Comparison of ENCODE assay signal across 9 mouse cellular contexts in the genomic region with DNA sequence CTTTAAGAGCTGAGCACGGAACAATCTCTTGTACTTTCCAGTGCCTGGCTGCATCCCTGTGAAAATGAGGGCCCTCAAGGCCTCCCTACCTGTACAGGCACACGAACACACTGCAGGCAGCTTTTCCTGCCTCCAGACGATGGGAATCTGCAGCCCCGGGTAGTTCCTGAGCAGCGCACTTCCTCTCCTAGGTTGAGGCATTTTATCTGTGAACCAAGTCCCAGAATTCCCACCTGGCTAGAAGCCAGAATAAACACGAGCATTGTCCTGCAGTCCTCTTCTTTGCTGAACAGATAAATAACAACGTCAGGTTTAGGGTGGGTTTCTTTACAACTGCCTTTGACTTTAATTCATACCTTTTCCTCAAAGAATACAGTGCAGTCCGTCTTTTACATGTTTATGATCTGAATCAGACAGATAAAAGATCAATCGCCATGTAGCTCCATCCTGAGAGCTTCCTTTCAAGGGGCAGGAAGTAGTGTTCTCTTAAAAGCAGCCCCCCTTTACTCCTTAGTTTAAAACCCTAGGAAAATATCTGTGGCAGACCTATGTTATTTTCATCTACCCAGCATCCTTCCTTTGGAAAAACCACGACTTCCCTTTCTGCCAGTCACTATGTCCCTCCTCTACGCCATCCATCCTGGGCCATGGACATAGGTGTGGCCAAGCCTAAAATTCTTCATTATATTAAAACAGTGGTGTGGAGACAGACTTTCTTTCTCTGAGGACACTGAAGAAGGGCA.
DNase-seq lines count a peak whose midpoint lies in the region; ATAC-seq lines count a peak whose summit lies in the region.
"Had no signal": no experiment of that assay in that cellular context is flagged by ENCODE, and none has a peak within 500 bp of the region (broad histone marks: within the 10 kb centered on the region; RNA-seq: fewer than 3 reads in every experiment).

No protein-coding gene starts in this region.

- no peak overlapping the region for H3K9ac ChIP-seq in midbrain, embryonic 11.5 days (ENCODE audit: low read length)
- H3K9ac ChIP-seq in midbrain, embryonic 13.5 days (replicated peaks), result no peak overlapping the region
- peak overlapping the region; percentile 44; the same call in 1 of the 2 replicates for H3K9ac ChIP-seq in heart, embryonic 13.5 days
- H3K9ac ChIP-seq in kidney, embryonic 16.5 days (replicated peaks; ENCODE audit: low read length), result no peak overlapping the region
- H3K9ac ChIP-seq: limb, embryonic 12.5 days had no signal

- no peaks in the 10 kb centered on the region for H3K9me3 ChIP-seq in midbrain, embryonic 11.5 days (ENCODE audit: control insufficient read depth, low read length)
- H3K9me3 ChIP-seq in midbrain, embryonic 13.5 days, result no peaks in the 10 kb centered on the region
- H3K9me3 ChIP-seq in heart, embryonic 13.5 days, result no peaks in the 10 kb centered on the region
- H3K9me3 ChIP-seq in kidney, embryonic 16.5 days (ENCODE audit: low read length), result no peaks in the 10 kb centered on the region
- H3K9me3 ChIP-seq: limb, embryonic 12.5 days had no signal

- H3K4me1 ChIP-seq in midbrain, embryonic 11.5 days (ENCODE audit: control insufficient read depth, insufficient read depth, low read length), result no peaks in the 10 kb centered on the region
- peaks cover 4% of the 10 kb centered on the region for H3K4me1 ChIP-seq in midbrain, embryonic 13.5 days (replicated peaks)
- peaks cover 50% of the 10 kb centered on the region for H3K4me1 ChIP-seq in heart, embryonic 13.5 days
- peaks cover 10% of the 10 kb centered on the region for H3K4me1 ChIP-seq in kidney, embryonic 16.5 days (ENCODE audit: insufficient read depth, low read length)

- ATAC-seq in midbrain, embryonic 11.5 days (ENCODE audit: low FRiP score), result no peak
- ATAC-seq in midbrain, embryonic 13.5 days, result no peak
- no peak; the same call in 1 of the 2 replicates for ATAC-seq in heart, embryonic 13.5 days (ENCODE audit: extremely low read depth, insufficient number of reproducible peaks, low FRiP score, low TSS enrichment)
- peak; percentile 50 for ATAC-seq in kidney, embryonic 16.5 days (ENCODE audit: low FRiP score, low TSS enrichment)

- H3K4me2 ChIP-seq in midbrain, embryonic 11.5 days, result no peak overlapping the region
- H3K4me2 ChIP-seq in midbrain, embryonic 13.5 days (replicated peaks), result no peak overlapping the region
- peak overlapping the region; percentile 49 for H3K4me2 ChIP-seq in heart, embryonic 13.5 days
- H3K4me2 ChIP-seq in kidney, embryonic 16.5 days (replicated peaks; ENCODE audit: low read depth, low read length), result peak overlapping the region; percentile 8
- H3K4me2 ChIP-seq: limb, embryonic 12.5 days had no signal

- H3K27ac ChIP-seq in midbrain, embryonic 11.5 days (ENCODE audit: low read depth, low read length), result no peak overlapping the region
- H3K27ac ChIP-seq in midbrain, embryonic 13.5 days, result no peak overlapping the region
- H3K27ac ChIP-seq in heart, embryonic 13.5 days (replicated peaks), result peak overlapping the region; percentile 76
- H3K27ac ChIP-seq in kidney, embryonic 16.5 days (ENCODE audit: low read length), result peak overlapping the region; percentile 50

- WGBS in midbrain, embryonic 11.5 days, result 76% methylated on average over 11 of the region's 11 CpGs
- 81% methylated on average over 11 of the region's 11 CpGs for WGBS in midbrain, embryonic 13.5 days
- WGBS in heart, embryonic 13.5 days, result 31% methylated on average over 11 of the region's 11 CpGs
- 31% methylated on average over 11 of the region's 11 CpGs for WGBS in kidney, embryonic 16.5 days

- no peaks in the 10 kb centered on the region for H3K36me3 ChIP-seq in midbrain, embryonic 11.5 days (ENCODE audit: control insufficient read depth, insufficient read depth, low read length)
- no peaks in the 10 kb centered on the region for H3K36me3 ChIP-seq in midbrain, embryonic 13.5 days
- no peaks in the 10 kb centered on the region for H3K36me3 ChIP-seq in heart, embryonic 13.5 days
- H3K36me3 ChIP-seq in kidney, embryonic 16.5 days (ENCODE audit: insufficient read depth, low read length), result no peaks in the 10 kb centered on the region
- H3K36me3 ChIP-seq: limb, embryonic 12.5 days had no signal

- H3K4me3 ChIP-seq in midbrain, embryonic 11.5 days (ENCODE audit: low read depth, low read length), result no peak overlapping the region
- H3K4me3 ChIP-seq in midbrain, embryonic 13.5 days (replicated peaks), result no peak overlapping the region
- no peak overlapping the region for H3K4me3 ChIP-seq in heart, embryonic 13.5 days
- H3K4me3 ChIP-seq in kidney, embryonic 16.5 days (ENCODE audit: low read length), result no peak overlapping the region
- H3K4me3 ChIP-seq: limb, embryonic 12.5 days had no signal

- peak; percentile 81 for DNase-seq in midbrain, embryonic 11.5 days (ENCODE audit: low spot score, missing footprints)
- peak; percentile 43 for DNase-seq in mesoderm, embryonic 11.5 days (ENCODE audit: low read depth, low spot score)
- DNase-seq in gastrocnemius, adult 18-20 months (ENCODE audit: low spot score), result no peak
- DNase-seq in right cerebral cortex, postnatal 4 days, result no peak
- no peak for DNase-seq in thymus, postnatal 4 days

- no peaks in the 10 kb centered on the region for H3K27me3 ChIP-seq in midbrain, embryonic 11.5 days (ENCODE audit: control insufficient read depth, insufficient read depth, low read length)
- H3K27me3 ChIP-seq in midbrain, embryonic 13.5 days, result no peaks in the 10 kb centered on the region
- H3K27me3 ChIP-seq in heart, embryonic 13.5 days (replicated peaks), result no peaks in the 10 kb centered on the region
- H3K27me3 ChIP-seq in kidney, embryonic 16.5 days (ENCODE audit: insufficient read depth, low read length), result no peaks in the 10 kb centered on the region
- H3K27me3 ChIP-seq: limb, embryonic 12.5 days had no signal

Comparison
In these comparisons a context has a peak if more than half of its experiments do, and no peak if none do; other contexts are left out.
1. DNase-seq: peak in midbrain, embryonic 11.5 days (single experiment) and mesoderm, embryonic 11.5 days (single experiment); none in gastrocnemius, adult 18-20 months (single experiment), right cerebral cortex, postnatal 4 days (single experiment) and thymus, postnatal 4 days (single experiment).
2. H3K27ac ChIP-seq: peak in heart, embryonic 13.5 days (single experiment) and kidney, embryonic 16.5 days (single experiment); none in midbrain, embryonic 11.5 days (single experiment) and midbrain, embryonic 13.5 days (single experiment).
3. H3K4me2 ChIP-seq: peak in heart, embryonic 13.5 days (single experiment) and kidney, embryonic 16.5 days (single experiment); none in midbrain, embryonic 11.5 days (single experiment) and midbrain, embryonic 13.5 days (single experiment).